Mouse (Mus musculus) right cerebral cortex, postnatal 36 days (tissue): ENCODE data around the gene Alg2.

Source experiments
- DNase-seq, 2 experiments: peaks; one replicate each; pipeline ENCODE4 v3.0.0; 2022; ENCODE audit warnings: low spot score in 2 of 2, mixed read lengths in 1 of 2

Gene Alg2

GRCm38 (mm10) chr4:47473968-47474729 is at the start of gene Alg2, which contains the start of gene Sec61b:
Gene Alg2 (minus strand): TSS chr4:47474333.
Gene Sec61b (plus strand): TSS chr4:47474658.
- peak; percentile 97 for DNase-seq

GRCm38 (mm10) chr4:47521884-47522605 is 47.9 kb upstream of the Alg2 start:
- no peak for DNase-seq

GRCm38 (mm10) chr4:47520076-47520475 is 45.9 kb upstream of the Alg2 start:
- no peak for DNase-seq

GRCm38 (mm10) chr4:47518551-47519181 is 44.5 kb upstream of the Alg2 start:
- DNase-seq = no peak

GRCm38 (mm10) chr4:47504841-47505517 is 30.8 kb upstream of the Alg2 start:
- peak in 1 of 2 experiments; percentile 16 for DNase-seq

- no peak for DNase-seq
These were observed 28.9 kb upstream of the Alg2 start for GRCm38 (mm10) chr4:47503045-47503444.

- DNase-seq = peak in 1 of 2 experiments; percentile 23
These were observed 28.4 kb upstream of the Alg2 start for GRCm38 (mm10) chr4:47502546-47502971.

GRCm38 (mm10) chr4:47499121-47499545 is 25.0 kb upstream of the Alg2 start:
- DNase-seq = no peak

- DNase-seq = no peak
These were observed 23.8 kb upstream of the Alg2 start for GRCm38 (mm10) chr4:47497811-47498385.

GRCm38 (mm10) chr4:47494686-47495085 is 20.6 kb upstream of the Alg2 start:
- DNase-seq = no peak

- no peak for DNase-seq
These were observed 20.0 kb upstream of the Alg2 start for GRCm38 (mm10) chr4:47494137-47494536.

- DNase-seq = no peak
These were observed 19.3 kb upstream of the Alg2 start for GRCm38 (mm10) chr4:47493456-47493855.

GRCm38 (mm10) chr4:47492311-47493086 is 18.4 kb upstream of the Alg2 start:
- no peak for DNase-seq

- no peak for DNase-seq
These were observed 17.1 kb upstream of the Alg2 start for GRCm38 (mm10) chr4:47491243-47491642.

- DNase-seq = no peak
These were observed 6.4 kb upstream of the Alg2 start for GRCm38 (mm10) chr4:47480576-47480975.

GRCm38 (mm10) chr4:47480095-47480494 is 6.0 kb upstream of the Alg2 start:
- no peak for DNase-seq

- no peak for DNase-seq
These were observed 3.4 kb upstream of the Alg2 start for GRCm38 (mm10) chr4:47477539-47477938.

GRCm38 (mm10) chr4:47474730-47475643 is 854 bp upstream of the Alg2 start:
- DNase-seq = no peak

- DNase-seq = no peak
These were observed 556 bp downstream of the Alg2 start for GRCm38 (mm10) chr4:47473586-47473967.

GRCm38 (mm10) chr4:47467196-47467595 is 6.9 kb downstream of the Alg2 start:
- DNase-seq = no peak
